Mouse (Mus musculus): ENCODE data around the gene Kiz. TPM values are rescaled to one million over a fixed set of nuclear protein-coding genes. Genes with fewer than 3 reads are reported as not detected.
A peak's percentile ranks its signal among the peaks of the same experiment; 100 is the strongest.

Kiz gene
- polyA plus RNA-seq, 1 experiment from 2014 or later: 38.2 TPM

DNA sequence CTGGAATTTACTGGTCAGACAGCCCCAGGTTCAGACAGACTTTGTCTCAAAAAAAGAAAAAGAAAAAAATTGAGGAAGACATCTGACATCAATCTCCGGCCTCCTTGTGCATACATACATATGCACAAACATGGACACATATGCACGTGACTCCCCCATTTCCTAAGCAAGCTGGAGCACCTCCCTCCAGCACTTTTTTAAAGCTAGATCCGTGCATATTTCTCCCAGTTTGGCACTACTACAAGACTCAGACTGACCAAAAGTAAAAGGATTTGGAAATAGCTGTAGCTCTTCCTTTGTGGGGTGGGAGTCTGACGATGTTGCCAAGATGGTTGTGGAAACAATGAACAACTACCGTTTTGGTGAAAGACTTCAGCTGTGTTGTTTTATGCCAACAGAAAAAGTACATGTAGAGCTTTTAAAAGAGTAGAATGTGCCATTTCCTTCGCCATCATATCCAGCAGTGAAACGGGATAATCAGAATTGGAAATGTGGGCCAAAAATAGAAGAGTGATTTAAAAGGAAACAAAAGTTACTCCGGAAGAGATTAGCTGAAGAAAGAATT lies 28.7 kb downstream of the Kiz start:
- no peak overlapping the region for H3K4me2 ChIP-seq (ENCODE audit: low read depth, low read length)
- H3K4me3 ChIP-seq (ENCODE audit: low read length): no peak overlapping the region
- 51% methylated on average over 8 of the region's 8 CpGs for WGBS
- no peaks in the 10 kb centered on the region; the same call in 1 of the 2 replicates for H3K4me1 ChIP-seq (replicated peaks; ENCODE audit: control insufficient read depth, insufficient read depth, low read length)
- peak; percentile 69 for ATAC-seq (ENCODE audit: low read depth)
- peak overlapping the region; percentile 61 for H3K27ac ChIP-seq (ENCODE audit: low read length)
- no peak overlapping the region for H3K9ac ChIP-seq (ENCODE audit: low read length)
- 0 out of 2 replicates have a peak, but pooled peaks cover 4% of the 10 kb centered on the region for H3K36me3 ChIP-seq (ENCODE audit: control insufficient read depth, insufficient read depth, low read length)
- no peaks in the 10 kb centered on the region for H3K27me3 ChIP-seq (ENCODE audit: control insufficient read depth, insufficient read depth, low read depth, low read length)
- no peaks in the 10 kb centered on the region for H3K9me3 ChIP-seq (ENCODE audit: control insufficient read depth, low read length)

DNA sequence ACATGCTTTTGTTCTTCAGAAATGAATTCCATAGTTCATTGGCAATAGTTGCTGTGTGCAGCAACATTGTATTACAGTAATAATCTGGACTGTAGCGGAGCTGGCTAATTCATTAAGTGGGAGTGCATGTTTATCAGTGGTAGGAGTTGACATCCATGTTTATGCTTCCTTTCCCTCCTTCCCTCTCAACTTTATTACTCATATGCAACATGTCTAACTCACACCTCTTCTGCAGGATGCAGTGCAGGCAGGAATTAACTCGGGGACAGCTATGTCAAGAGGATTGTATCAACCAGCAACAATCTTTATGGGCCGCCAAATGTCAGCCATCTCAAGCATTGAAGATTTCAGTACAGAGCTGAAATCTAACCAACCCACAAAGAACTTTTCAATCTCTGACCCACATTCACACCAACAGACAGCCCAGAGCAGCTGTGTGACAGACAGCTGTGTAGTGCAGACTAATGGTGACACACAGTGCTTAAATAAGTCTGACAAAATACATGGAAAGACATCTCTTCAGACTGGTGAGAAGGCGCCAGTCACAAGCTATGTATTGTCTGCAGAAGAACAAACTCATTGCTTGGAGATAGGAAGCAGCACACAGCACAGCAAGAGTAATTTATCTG lies 33.2 kb downstream of the Kiz start:
- Histone ChIP-seq H3K9ac (ENCODE audit: low read length) (no peak overlapping the region), H3K9me3 (ENCODE audit: control insufficient read depth, low read length) (no peaks in the 10 kb centered on the region), H3K27ac (ENCODE audit: low read length) (peak overlapping the region; percentile 53), H3K4me1 (replicated peaks; ENCODE audit: control insufficient read depth, insufficient read depth, low read length) (no peaks in the 10 kb centered on the region), H3K27me3 (ENCODE audit: control insufficient read depth, insufficient read depth, low read depth, low read length) (no peaks in the 10 kb centered on the region), H3K4me3 (ENCODE audit: low read length) (no peak overlapping the region), H3K36me3 (ENCODE audit: control insufficient read depth, insufficient read depth, low read length) (peaks cover 14% of the 10 kb centered on the region), H3K4me2 (ENCODE audit: low read depth, low read length) (no peak overlapping the region)
- WGBS: 59% methylated on average over 4 of the region's 4 CpGs
- ATAC-seq (ENCODE audit: low read depth): peak; percentile 76

DNA sequence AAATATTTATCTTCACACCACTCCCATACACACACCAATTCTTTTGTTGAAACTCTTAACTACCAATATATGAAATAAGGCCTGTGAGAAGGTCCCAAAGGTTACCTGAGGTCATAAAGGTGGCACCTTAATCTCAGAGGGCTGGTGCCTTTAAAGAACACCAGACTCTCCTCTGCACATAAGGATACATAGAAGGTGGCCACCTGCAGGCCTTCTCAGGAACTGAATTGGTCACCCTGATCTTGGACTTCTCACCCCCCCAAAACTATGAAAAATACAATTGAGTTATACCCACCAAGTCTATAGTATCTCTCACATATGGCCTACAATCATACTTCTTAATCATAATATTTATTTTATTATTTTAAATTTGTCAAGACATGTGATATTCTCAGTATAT lies 43.3 kb downstream of the Kiz start:
- no peak overlapping the region for H3K27ac ChIP-seq (ENCODE audit: low read length)
- H3K4me3 ChIP-seq (ENCODE audit: low read length): no peak overlapping the region

DNA sequence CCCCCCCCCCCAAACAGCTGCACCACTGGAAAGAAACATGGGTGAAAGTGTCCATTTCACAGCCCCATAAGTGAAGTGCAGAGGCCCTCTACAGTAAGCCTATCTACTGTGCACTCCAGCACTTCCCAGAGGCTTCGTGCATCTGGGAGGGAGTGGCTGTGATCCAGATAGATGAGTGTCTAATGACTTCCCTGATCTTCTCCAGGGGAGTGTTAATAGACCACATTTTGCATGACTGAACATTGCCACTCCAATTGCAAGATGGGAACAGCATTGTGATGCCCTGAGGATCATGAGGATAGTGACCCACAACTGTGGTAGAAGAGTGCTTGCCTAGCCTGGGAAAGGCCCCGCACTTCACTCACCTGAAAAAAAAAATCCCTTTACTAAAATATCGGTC lies 60.4 kb downstream of the Kiz start:
- H3K4me1 ChIP-seq (replicated peaks; ENCODE audit: control insufficient read depth, insufficient read depth, low read length): no peaks in the 10 kb centered on the region
- H3K27ac ChIP-seq (ENCODE audit: low read length): no peak overlapping the region
- no peak overlapping the region for H3K9ac ChIP-seq (ENCODE audit: low read length)
- 75% methylated on average over 3 of the region's 3 CpGs for WGBS
- H3K36me3 ChIP-seq (ENCODE audit: control insufficient read depth, insufficient read depth, low read length): no peaks in the 10 kb centered on the region
- H3K4me2 ChIP-seq (ENCODE audit: low read depth, low read length): no peak overlapping the region
- H3K4me3 ChIP-seq (ENCODE audit: low read length): no peak overlapping the region
- ATAC-seq (ENCODE audit: low read depth): no peak
- H3K27me3 ChIP-seq (ENCODE audit: control insufficient read depth, insufficient read depth, low read depth, low read length): no peaks in the 10 kb centered on the region
- H3K9me3 ChIP-seq (ENCODE audit: control insufficient read depth, low read length): no peaks in the 10 kb centered on the region

More for the DNA sequence above, 43.3 kb downstream of the Kiz start:
- no peak overlapping the region for H3K9ac ChIP-seq (ENCODE audit: low read length)
- H3K4me2 ChIP-seq (ENCODE audit: low read depth, low read length): no peak overlapping the region
- no peaks in the 10 kb centered on the region for H3K9me3 ChIP-seq (ENCODE audit: control insufficient read depth, low read length)
- ATAC-seq (ENCODE audit: low read depth): no peak
- no peaks in the 10 kb centered on the region for H3K27me3 ChIP-seq (ENCODE audit: control insufficient read depth, insufficient read depth, low read depth, low read length)
- no peaks in the 10 kb centered on the region for H3K36me3 ChIP-seq (ENCODE audit: control insufficient read depth, insufficient read depth, low read length)
- no peaks in the 10 kb centered on the region for H3K4me1 ChIP-seq (replicated peaks; ENCODE audit: control insufficient read depth, insufficient read depth, low read length)

DNA sequence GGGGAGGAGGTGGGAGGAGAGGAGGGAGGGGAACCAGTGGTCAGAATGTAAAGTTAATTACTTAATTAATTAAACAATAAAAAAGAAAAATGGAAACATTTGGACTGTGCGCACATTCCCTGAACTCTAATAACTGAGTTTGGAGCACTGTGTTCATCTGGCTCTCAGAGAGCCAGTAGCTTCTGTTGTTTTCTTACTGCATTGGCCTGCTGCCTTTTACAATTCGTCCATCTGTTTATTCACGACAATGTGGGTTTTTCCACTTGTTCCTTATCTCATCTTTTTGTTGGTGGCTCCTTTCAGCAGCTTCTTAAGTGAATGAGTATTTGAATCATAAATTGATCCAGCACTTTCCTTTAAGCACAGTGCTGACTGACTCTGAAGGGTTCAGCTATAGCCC lies 62.1 kb downstream of the Kiz start:
- WGBS: 67% methylated on average over 3 of the region's 3 CpGs
- no peak for ATAC-seq (ENCODE audit: low read depth)

DNA sequence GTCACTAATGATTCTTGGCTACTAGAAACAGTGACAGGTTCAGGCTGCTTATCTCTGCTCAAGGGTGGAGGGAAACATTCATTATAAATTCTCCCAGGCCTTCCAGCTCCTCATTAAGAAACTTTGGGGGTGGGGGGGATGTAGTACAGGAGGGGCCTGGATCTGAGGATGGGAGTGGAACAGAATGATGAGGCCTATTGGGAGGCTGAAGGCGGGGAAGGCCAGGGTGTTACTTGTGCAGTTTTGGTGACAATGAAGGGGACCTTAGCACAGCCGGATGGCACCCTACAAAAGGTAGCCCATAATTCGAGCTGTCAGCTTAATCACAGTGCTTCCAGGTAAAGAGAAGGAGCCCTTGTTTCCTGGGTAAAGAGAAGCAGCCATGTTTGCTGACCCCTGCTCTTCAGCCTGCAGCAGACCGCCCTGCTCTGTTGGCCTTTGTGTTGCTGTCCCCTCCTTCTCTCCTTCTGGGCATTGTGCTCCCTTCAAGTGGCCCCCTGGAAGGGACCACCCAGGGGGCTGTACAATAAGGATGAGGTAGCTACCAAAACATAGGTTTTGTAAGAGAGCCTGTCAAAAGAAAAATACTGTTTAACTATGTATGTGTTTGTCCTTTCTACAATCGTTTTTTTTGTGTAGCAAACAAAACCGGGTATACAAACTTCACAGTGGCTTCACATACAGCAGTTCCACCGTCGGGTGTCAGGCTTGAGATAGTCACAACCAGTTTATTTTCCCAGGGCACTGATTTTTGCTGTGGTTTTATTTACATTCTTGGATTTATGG lies 64.9 kb downstream of the Kiz start:
- H3K9me3 ChIP-seq (ENCODE audit: control insufficient read depth, low read length): no peaks in the 10 kb centered on the region
- H3K36me3 ChIP-seq (ENCODE audit: control insufficient read depth, insufficient read depth, low read length): no peaks in the 10 kb centered on the region
- no peaks in the 10 kb centered on the region for H3K27me3 ChIP-seq (ENCODE audit: control insufficient read depth, insufficient read depth, low read depth, low read length)
- H3K4me1 ChIP-seq (replicated peaks; ENCODE audit: control insufficient read depth, insufficient read depth, low read length): no peaks in the 10 kb centered on the region
- H3K9ac ChIP-seq (ENCODE audit: low read length): no peak overlapping the region
- no peak for ATAC-seq (ENCODE audit: low read depth)
- 25% methylated on average over 8 of the region's 8 CpGs for WGBS
- H3K4me3 ChIP-seq (ENCODE audit: low read length): no peak overlapping the region
- H3K27ac ChIP-seq (ENCODE audit: low read length): no peak overlapping the region
- H3K4me2 ChIP-seq (ENCODE audit: low read depth, low read length): no peak overlapping the region

More for the DNA sequence above, 62.1 kb downstream of the Kiz start:
- no peaks in the 10 kb centered on the region for H3K36me3 ChIP-seq (ENCODE audit: control insufficient read depth, insufficient read depth, low read length)
- H3K27me3 ChIP-seq (ENCODE audit: control insufficient read depth, insufficient read depth, low read depth, low read length): no peaks in the 10 kb centered on the region
- no peak overlapping the region for H3K4me2 ChIP-seq (ENCODE audit: low read depth, low read length)
- no peak overlapping the region for H3K27ac ChIP-seq (ENCODE audit: low read length)
- H3K9me3 ChIP-seq (ENCODE audit: control insufficient read depth, low read length): no peaks in the 10 kb centered on the region
- no peak overlapping the region for H3K4me3 ChIP-seq (ENCODE audit: low read length)
- no peak overlapping the region for H3K9ac ChIP-seq (ENCODE audit: low read length)
- H3K4me1 ChIP-seq (replicated peaks; ENCODE audit: control insufficient read depth, insufficient read depth, low read length): no peaks in the 10 kb centered on the region

DNA sequence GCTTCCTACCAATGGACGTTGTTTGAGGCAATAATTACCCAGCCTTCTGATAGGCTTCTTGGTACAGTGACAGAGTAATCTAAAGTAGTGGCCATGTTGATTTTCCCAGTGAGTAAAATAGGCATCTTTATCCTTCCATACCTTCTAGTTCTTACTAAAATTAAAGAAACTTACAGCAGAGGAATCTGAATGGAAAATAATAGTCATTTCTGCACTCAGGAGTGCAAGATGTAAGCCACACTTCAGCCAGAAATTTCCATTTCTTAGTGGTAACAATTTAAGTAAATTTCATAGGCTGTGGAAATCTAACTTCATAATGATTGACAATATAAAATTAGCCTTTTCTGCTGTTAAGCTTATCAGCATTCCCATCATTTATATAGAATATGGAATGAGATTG lies 69.6 kb downstream of the Kiz start:
- no peaks in the 10 kb centered on the region for H3K36me3 ChIP-seq (ENCODE audit: control insufficient read depth, insufficient read depth, low read length)
- no peak for ATAC-seq (ENCODE audit: low read depth)
- no peak overlapping the region for H3K4me2 ChIP-seq (ENCODE audit: low read depth, low read length)
- no peak overlapping the region for H3K9ac ChIP-seq (ENCODE audit: low read length)
- H3K4me3 ChIP-seq (ENCODE audit: low read length): no peak overlapping the region
- H3K27me3 ChIP-seq (ENCODE audit: control insufficient read depth, insufficient read depth, low read depth, low read length): no peaks in the 10 kb centered on the region
- H3K4me1 ChIP-seq (replicated peaks; ENCODE audit: control insufficient read depth, insufficient read depth, low read length): no peaks in the 10 kb centered on the region
- no peaks in the 10 kb centered on the region for H3K9me3 ChIP-seq (ENCODE audit: control insufficient read depth, low read length)
- H3K27ac ChIP-seq (ENCODE audit: low read length): no peak overlapping the region
- 94% methylated on average over 1 of the region's 1 CpGs for WGBS

DNA sequence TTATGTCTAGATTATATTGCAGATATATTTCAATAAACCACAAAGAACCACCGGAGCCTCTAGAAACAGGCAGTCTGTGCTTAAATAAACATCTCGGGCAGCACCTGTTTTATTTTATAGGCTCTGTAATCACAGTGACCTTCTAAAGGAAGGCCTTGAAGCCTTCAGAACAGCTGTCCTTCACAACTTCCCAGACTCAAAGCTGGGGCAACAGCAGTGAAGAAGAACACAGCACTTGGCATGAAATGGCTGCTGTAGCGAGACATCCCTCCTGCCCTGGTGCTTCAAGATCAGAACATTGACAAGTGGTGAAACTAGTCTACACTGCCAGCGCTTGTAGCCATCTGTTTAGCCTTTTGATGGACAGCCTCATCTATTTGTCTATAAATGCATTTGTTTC lies 70.2 kb downstream of the Kiz start:
- 75% methylated on average over 4 of the region's 4 CpGs for WGBS
- Histone ChIP-seq H3K27me3 (ENCODE audit: control insufficient read depth, insufficient read depth, low read depth, low read length) (no peaks in the 10 kb centered on the region), H3K9me3 (ENCODE audit: control insufficient read depth, low read length) (no peaks in the 10 kb centered on the region), H3K4me1 (replicated peaks; ENCODE audit: control insufficient read depth, insufficient read depth, low read length) (no peaks in the 10 kb centered on the region), H3K9ac (ENCODE audit: low read length) (no peak overlapping the region), H3K27ac (ENCODE audit: low read length) (no peak overlapping the region), H3K4me2 (ENCODE audit: low read depth, low read length) (no peak overlapping the region), H3K4me3 (ENCODE audit: low read length) (no peak overlapping the region), H3K36me3 (ENCODE audit: control insufficient read depth, insufficient read depth, low read length) (no peaks in the 10 kb centered on the region)
- no peak for ATAC-seq (ENCODE audit: low read depth)

DNA sequence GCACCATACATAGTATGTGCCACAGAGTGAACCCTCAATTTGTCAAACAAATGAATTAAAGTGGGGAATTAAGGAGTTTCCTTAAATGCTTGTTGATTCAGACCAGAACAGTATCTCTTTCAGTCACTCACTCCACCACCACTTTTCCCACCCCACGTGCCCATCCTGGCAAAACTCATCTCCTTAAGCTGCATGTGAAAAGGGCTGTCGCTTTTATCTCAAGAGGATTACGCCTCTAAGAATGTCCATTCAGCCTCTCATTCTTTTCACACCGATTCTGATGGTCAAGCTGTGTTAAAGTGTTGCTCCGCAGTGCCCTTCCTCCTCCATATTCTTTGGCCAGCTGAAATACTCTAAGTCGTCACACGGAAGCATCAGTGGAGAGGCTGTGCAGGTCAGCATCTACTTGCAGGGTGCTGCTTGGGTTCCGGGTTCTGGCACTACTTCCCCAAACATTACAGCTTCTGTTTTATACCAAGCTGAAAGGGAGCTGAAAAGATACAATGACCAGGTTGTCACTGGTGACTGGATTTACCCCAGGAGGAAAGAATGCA lies 92.6 kb downstream of the Kiz start:
- H3K9me3 ChIP-seq (ENCODE audit: control insufficient read depth, low read length): no peaks in the 10 kb centered on the region
- H3K4me2 ChIP-seq (ENCODE audit: low read depth, low read length): no peak overlapping the region
- H3K27me3 ChIP-seq (ENCODE audit: control insufficient read depth, insufficient read depth, low read depth, low read length): no peaks in the 10 kb centered on the region
- no peak overlapping the region for H3K9ac ChIP-seq (ENCODE audit: low read length)
- H3K27ac ChIP-seq (ENCODE audit: low read length): no peak overlapping the region
- no peak for ATAC-seq (ENCODE audit: low read depth)
- no peak overlapping the region for H3K4me3 ChIP-seq (ENCODE audit: low read length)
- WGBS: 52% methylated on average over 8 of the region's 8 CpGs
- H3K4me1 ChIP-seq (replicated peaks; ENCODE audit: control insufficient read depth, insufficient read depth, low read length): no peaks in the 10 kb centered on the region
- H3K36me3 ChIP-seq (ENCODE audit: control insufficient read depth, insufficient read depth, low read length): no peaks in the 10 kb centered on the region
